Mouse (Mus musculus): ENCODE measurements at regions not wholly inside any gene's neighbourhood (a gene's known extent, or its start where the extent isn't known, plus 50 kb on each side); places are given as distances from the start of the nearest gene placed in this dataset.

GRCm38 (mm10) chr13:37557766-37558165, 212.8 kb downstream of the Ly86 start:
- intact Hi-C loops (cut with DNase I): no loop called here
- DNase-seq: no peak

GRCm38 (mm10) chr13:37559056-37559455, 214.0 kb downstream of the Ly86 start:
- no peak for DNase-seq
- intact Hi-C loops (cut with DNase I): no loop called here

DNA sequence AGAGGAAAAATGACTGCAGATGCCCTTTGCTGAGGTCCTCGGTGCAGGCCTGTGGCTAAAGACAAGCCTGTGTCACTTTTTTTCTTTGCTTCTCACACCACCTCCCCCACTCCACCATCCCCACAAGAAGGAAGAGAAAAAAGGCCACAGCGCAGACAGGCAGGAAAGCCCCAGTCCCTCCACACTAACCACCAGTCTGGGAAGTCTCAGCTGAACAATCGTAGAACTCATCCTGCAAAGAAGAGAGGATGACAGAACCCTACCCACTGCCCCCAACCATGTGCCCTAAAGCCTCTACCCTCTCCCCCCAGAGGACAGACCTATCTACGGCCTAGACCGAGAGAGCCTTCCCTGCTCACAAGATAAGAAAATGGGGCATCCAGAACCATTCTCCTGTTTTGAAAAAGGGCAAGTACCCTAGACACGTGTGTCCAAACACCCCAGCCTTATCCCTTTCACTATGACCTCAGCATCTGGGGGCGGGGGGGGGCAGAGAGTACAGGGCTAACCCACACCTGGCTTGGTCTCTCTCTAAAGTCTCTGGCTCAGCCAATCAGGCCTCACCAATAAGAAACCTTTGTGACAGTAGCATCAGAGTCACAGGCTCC, 214.8 kb downstream of the Ly86 start:
- intact Hi-C loops (cut with DNase I): no loop called here
- DNase-seq: no peak

- DNase-seq: peak in 1 of 2 experiments; percentile 20
- intact Hi-C loops (cut with DNase I): no loop called here
These were observed 215.4 kb downstream of the Ly86 start for GRCm38 (mm10) chr13:37560387-37560786.

DNA sequence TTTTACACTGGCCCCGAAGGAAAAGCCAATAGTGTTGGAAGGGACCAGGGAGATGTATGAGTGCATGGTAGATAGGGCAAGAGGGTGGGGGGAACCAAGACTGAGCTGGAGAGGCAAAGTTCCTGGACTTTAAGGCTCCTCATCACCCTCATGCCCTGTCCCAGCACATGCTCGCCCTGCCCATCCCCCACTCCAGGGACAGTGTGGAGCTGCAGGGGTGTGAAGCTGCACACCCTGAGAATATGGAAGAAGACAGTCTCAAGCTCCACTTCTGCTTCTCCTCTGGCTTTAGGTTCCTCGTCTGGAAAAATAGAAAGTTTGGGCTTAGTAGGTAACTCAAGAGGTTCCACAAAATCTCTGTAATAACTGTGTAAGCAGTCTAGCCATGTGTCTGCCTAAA, 215.8 kb downstream of the Ly86 start:
- peak in 1 of 2 experiments; percentile 18 for DNase-seq
- intact Hi-C loops (cut with DNase I): no loop called here

DNA sequence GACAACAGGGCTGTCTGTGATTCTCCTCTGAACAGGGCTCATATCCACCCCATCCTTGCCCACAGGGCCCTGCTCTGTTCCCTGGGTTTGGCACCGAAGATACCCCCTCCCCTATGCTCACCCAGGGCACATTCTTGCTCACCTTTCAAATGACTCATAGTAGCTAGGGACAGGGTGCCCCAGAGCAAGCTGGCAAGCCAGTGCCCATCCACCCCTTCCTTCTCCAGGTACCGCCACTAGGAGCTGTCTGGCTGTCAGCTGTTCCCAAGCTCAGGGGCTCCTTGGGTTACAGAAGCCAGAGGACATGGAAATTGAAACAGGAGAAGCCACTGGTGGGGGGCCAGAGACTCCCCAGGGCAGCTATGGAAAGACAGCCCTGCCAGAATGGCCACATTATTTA, 216.4 kb downstream of the Ly86 start:
- intact Hi-C loops (cut with DNase I): no loop called here
- DNase-seq: no peak

- intact Hi-C loops (cut with DNase I): no loop called here
- DNase-seq: peak; percentile 49 to 58
These were observed 216.1 kb upstream of the Rreb1 start for GRCm38 (mm10) chr13:37562141-37562540.

GRCm38 (mm10) chr13:37562652-37563051, 215.5 kb upstream of the Rreb1 start:
- peak; percentile 27 to 60 for DNase-seq
- intact Hi-C loops (cut with DNase I): no loop called here

- no peak for DNase-seq
- intact Hi-C loops (cut with DNase I): no loop called here
These were observed 209.1 kb upstream of the Rreb1 start for GRCm38 (mm10) chr13:37569051-37569450.

GRCm38 (mm10) chr13:37569486-37569885, 208.7 kb upstream of the Rreb1 start:
- intact Hi-C loops (cut with DNase I): no loop called here
- no peak for DNase-seq

GRCm38 (mm10) chr13:37572983-37573382, 205.2 kb upstream of the Rreb1 start:
- intact Hi-C loops (cut with DNase I): no loop called here
- DNase-seq: no peak

DNA sequence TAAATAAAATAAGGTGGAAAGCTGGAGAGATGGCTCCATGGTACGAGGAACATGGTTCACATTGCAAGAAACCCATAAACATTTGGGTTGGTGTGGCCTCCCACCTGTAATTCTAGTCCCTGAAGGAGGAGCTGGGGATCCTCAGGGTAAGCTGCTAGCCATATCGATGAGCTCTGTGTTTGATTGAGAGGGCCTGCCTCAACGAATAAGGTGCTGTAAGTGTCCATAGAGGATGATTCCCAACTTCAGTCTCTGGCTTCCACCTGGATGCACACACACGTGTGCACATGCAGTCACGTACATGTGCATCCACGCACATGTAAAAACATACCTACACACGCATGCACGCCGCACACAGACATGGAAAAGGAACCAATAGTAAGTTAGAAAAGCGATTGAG, 199.0 kb upstream of the Rreb1 start:
- DNase-seq: no peak

DNA sequence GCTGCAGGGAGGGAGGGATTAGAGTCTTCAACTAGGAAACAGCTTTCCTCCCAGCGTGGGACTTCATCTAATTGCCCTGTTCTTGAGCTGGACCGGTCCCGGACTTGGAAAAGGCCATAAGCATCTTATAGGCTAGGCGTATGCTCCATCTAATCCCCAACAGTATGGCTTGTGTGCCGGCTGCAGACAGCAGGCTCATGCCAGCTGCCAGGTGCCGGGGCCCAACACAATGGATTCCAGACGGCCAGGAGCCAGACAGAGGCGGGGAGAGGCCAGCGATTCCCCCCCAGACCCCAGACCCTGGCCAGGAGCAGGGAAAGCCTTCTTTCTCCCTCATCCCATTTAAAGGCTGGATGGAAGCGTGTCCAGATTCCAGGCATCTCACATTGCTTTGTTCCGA, 198.4 kb upstream of the Rreb1 start:
- DNase-seq: no peak
- intact Hi-C loops (cut with DNase I): no loop called here

More for the DNA sequence above, 199.0 kb upstream of the Rreb1 start:
- intact Hi-C loops (cut with DNase I): no loop called here

- intact Hi-C loops (cut with DNase I): no loop called here
- DNase-seq: no peak
These were observed 197.4 kb upstream of the Rreb1 start for GRCm38 (mm10) chr13:37580806-37581205.

GRCm38 (mm10) chr13:37581374-37581773, 196.8 kb upstream of the Rreb1 start:
- intact Hi-C loops (cut with DNase I): no loop called here
- DNase-seq: no peak

DNA sequence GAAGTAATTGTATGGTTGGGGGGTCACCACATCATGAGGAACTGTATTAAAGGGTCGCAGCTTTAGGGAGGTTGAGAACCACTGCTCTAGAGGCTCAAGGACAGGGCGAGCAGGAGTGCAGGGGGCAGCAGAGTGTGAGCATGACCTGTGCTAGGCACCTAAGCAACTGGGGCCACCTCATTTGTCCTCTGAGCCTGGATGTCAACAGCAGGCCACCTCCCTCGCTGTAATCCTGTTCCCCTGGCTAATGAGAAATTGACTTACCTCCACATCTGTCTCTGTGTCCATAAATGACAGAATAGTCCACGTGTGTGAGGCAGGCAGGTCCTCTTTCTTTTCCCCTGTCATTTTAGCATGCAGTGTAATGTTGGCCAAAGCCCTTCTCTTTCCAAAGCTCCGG, 192.7 kb upstream of the Rreb1 start:
- intact Hi-C loops (cut with DNase I): no loop called here
- DNase-seq: no peak

- intact Hi-C loops (cut with DNase I): no loop called here
- DNase-seq: no peak
These were observed 191.7 kb upstream of the Rreb1 start for GRCm38 (mm10) chr13:37586511-37586910.

DNA sequence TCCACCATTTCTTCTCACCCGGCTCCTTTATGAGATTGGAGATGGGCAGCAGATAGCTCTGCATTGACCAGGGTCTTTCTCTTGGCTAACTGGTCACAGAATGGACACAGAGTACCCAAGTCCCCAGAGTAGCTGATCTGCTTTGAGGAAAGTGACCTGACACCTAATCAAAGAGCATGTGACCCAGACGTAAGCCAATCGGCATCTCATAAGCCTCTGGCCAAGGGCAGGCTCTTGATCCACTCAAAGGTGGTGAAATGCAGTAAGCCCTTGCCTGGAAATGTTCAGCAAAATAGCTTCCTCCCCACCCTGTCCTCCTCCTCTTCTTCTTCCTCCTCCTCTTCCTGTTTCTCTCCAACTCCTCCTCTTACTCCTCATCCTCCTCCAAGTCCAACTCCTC, 190.3 kb upstream of the Rreb1 start:
- DNase-seq: no peak
- intact Hi-C loops (cut with DNase I): no loop called here

- intact Hi-C loops (cut with DNase I): no loop called here
- DNase-seq: peak; percentile 17 to 52
These were observed 189.5 kb upstream of the Rreb1 start for GRCm38 (mm10) chr13:37588528-37589176.

DNA sequence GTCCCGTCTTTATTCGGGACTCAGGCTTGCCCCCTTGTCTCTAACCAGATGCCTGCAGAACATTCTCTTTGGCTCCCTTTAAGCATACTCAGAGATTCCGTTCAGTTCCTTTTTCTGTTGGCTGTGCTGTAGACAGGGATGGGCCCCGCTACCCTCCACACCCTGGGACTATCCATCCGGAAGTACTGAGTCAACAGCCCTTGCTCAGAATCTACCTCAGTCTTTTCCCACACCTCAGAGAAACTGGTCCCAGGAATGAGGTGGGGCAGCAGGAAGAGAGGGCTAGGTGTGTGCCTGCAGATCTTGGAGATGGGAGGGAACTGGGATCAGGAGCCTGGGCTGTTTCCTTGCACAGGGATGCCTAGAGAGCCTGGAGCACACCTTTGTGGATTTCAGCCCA, 186.1 kb upstream of the Rreb1 start:
- DNase-seq: no peak
- intact Hi-C loops (cut with DNase I): no loop called here

- intact Hi-C loops (cut with DNase I): no loop called here
- no peak for DNase-seq
These were observed 183.0 kb upstream of the Rreb1 start for GRCm38 (mm10) chr13:37595196-37595595.

GRCm38 (mm10) chr13:37597575-37597974, 180.6 kb upstream of the Rreb1 start:
- intact Hi-C loops (cut with DNase I): no loop called here
- DNase-seq: no peak
